Mouse (Mus musculus) heart, adult 9 months (tissue): Measurements from ENCODE around the gene Irgc1.
"Not testable (repeated sequence)": the region's sequence is repeated elsewhere in the genome, so short reads cannot be mapped to it uniquely, and the experiment has no call there.

Source experiments
- DNase-seq, 2 experiments: peaks; one replicate each; pipeline ENCODE4 v3.0.0; 2022; ENCODE audit warnings: low spot score in 2 of 2

The Irgc1 gene

DNA sequence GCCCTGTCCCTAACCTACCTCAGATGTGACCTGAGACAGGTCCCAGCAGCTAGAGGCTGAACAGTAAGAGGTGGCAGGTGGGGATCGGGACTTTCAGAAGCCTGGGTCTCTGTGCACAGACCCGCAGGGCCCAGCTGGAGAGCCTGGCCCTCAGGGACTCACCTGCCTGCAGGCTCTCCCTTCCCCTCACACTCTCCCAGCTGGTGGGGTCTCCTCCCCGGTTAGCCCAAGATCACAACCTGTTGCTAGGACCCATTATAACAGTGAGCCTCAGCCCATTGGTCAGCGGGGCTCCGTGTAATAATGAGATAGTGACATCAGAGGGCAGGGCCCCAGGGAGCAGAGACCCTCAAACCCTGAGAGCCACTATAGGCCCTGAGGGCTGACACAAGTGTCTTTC, 16.8 kb downstream of the Irgc1 start:
- no peak for DNase-seq

DNA sequence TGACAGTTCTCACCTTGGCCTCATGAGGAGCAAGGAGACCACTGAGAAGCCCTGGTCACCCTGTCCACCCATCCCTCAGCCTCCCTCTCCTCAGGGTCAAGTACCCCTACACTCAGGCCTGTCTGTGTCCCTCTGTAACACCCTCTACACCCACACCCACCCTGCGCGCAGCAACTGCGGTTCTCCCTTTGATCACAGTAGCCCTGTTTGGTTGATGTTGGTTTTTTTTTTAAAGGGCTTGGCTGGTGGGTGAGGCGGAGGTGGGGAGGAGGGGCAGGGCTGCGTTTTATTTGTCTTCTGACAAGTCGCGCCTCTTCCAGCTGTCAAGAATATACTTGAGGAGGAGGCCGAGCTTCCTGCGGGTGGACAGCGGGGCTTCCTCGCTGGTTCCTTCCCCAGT, 20.4 kb downstream of the Irgc1 start:
- no peak for DNase-seq

GRCm38 (mm10) chr7:24430551-24431345, 21.3 kb downstream of the Irgc1 start:
- no peak for DNase-seq

GRCm38 (mm10) chr7:24429413-24430112, 22.5 kb downstream of the Irgc1 start:
- peak in 1 of 2 experiments; percentile 34 for DNase-seq

DNA sequence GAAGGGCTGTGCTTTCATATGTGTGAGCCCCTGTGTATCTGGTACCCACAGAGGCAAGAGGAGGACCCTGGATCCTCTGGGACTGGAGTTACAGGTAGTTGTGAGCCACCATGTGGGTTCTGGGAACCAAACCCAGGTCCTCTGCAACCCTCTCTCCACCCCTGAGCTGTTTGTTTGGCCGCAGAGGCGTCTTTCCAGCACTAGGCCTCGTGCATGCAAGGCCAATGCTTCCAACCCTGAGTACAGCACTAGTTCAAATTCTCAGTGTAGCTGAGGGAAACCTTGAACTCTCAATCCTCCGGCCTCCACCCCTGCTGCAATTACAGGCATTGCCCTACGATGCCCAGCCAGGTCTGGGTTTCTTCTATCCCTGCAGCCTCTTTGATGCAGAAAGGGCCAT, 23.4 kb downstream of the Irgc1 start:
- DNase-seq, result no peak

DNA sequence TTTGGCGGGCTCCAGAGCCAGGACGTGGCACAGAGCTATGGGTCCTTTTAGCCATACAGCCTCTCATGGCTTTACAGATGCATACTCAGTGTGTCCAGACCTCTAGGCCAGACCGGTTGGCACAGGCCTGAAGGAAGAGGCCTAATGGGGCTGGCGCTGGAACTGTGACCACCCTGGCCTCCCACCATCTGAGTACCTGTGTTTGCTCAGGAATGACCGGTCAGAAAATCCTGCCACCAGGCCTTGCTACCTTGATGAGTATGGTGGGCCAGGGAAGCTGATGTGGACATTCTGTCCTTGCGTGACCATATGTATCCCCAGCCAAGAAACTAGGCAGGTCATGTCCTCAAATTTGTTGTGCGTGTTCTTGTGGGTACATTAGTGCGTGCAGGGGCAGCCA, 24.9 kb downstream of the Irgc1 start:
- DNase-seq, result no peak

- DNase-seq, result no peak
Observed at GRCm38 (mm10) chr7:24425919-24426318, 26.2 kb downstream of the Irgc1 start.

- DNase-seq, result peak; percentile 24 to 35
Observed at GRCm38 (mm10) chr7:24423956-24424732, 28.0 kb downstream of the Irgc1 start.

DNA sequence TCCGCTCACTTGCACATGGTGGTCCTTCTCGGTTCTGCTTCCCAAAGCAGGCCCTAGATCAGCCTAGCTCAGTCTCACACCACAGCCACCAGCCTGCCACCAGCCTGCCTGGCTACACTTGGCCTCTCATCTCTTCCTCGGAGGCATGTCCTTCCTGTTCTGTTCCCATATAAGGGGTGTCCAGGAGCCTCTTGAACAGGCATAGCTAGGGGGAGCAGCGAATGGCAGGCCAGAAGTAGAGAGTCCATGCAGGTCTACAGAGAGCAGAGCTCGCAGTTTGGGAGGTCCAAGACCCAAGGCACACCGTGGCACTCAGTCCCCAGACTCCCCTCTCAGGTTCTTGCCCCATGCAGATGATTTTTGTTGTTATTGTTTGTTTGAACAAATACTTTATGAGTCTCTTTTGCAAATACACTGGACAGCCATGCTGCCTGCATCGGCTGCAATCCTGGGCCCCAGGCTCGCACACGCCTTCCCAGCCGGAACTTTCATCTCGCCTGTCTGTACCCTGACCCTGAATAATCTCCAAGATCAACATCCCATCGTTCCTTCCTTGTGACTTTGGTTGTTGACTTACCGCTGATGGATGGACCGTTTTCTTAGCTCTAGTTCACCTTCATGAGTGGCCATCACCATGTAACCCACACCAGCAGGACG, 28.9 kb downstream of the Irgc1 start:
- DNase-seq, result no peak

DNA sequence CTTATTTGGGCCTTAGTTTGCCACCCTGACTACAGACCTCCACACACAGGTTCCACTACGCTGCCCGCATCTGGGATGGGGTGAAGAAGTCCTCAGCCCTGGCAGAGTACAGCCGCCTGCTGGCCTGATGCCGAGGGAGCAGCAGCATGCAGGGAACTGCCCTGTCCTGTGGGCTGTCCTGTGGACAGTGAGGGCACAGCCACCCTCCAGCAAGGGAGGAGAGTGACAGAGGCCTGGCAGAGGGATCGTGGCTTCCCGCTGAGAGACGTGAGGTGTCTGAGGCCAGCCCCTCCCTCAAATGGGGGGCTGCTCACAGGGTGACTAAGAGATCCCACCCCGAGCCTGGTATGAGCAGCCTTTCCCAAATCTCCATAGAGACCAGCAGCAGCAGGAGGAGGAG, 29.8 kb downstream of the Irgc1 start:
- no peak for DNase-seq

GRCm38 (mm10) chr7:24421648-24422047, 30.4 kb downstream of the Irgc1 start:
- no peak for DNase-seq

- no peak for DNase-seq
Observed at GRCm38 (mm10) chr7:24419579-24419978, 32.5 kb downstream of the Irgc1 start.

DNA sequence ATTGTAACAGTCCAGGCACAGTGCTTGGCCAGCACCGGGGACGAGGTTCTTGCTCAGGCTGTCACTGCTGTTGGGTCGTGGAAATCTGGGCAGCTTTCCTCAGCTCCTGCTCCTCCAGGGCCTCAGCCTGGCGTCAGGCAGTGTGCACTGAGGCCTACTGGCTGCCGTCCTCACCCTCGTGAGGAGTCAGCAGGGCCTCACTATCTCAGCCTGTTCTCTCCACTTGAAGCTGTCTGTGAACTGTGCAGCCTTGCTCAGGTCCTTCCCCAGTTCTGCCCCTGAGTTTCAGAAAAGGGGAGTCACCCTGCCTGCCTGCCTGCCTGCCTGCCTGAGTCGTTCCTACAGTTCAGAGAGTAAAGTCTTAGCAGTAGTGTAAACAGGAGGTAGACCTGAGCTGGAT, 36.8 kb downstream of the Irgc1 start:
- no peak for DNase-seq

- no peak for DNase-seq
Observed at GRCm38 (mm10) chr7:24413630-24414029, 38.5 kb downstream of the Irgc1 start.

GRCm38 (mm10) chr7:24410831-24411230, 41.3 kb downstream of the Irgc1 start:
- no peak for DNase-seq

DNA sequence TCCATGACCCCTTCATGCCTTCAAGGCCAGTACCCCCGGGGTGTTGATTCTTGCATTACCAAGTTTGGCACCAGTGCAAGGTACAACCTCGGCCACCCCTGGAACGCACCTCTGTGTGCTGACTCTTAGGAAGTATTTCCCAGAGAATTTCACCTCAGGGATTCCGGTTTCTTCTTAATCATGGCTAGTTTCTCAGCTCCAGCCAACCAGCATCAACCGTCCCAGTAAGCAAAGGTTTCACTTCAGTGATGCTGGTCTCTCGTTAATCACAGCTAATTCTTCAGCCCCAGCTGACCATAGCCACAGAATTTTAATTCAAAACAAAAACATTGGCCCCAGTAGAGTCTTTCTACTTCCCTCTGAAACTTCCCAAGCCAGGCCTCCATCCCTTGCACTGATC, 42.0 kb downstream of the Irgc1 start:
- no peak for DNase-seq

DNA sequence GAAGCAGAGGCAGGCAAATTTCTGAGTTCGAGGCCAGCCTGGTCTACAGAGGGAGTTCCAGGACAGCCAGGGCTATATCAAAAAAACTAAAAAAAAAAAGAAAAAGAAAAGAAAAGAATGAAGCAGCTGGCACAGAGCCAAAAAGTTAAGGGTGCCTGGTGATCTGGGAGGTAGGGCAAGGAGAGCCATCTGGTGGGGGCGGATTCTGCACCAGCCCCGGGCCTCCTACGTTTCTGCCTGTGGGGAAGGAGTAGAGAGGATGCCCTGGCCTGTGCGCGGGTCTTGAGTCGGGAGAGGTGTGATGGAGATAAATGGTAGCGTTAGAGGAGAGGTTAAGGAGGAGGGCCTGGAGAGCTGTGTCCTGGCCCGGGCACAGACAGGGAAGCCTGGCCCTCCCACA, 43.9 kb downstream of the Irgc1 start:
- no peak for DNase-seq

DNA sequence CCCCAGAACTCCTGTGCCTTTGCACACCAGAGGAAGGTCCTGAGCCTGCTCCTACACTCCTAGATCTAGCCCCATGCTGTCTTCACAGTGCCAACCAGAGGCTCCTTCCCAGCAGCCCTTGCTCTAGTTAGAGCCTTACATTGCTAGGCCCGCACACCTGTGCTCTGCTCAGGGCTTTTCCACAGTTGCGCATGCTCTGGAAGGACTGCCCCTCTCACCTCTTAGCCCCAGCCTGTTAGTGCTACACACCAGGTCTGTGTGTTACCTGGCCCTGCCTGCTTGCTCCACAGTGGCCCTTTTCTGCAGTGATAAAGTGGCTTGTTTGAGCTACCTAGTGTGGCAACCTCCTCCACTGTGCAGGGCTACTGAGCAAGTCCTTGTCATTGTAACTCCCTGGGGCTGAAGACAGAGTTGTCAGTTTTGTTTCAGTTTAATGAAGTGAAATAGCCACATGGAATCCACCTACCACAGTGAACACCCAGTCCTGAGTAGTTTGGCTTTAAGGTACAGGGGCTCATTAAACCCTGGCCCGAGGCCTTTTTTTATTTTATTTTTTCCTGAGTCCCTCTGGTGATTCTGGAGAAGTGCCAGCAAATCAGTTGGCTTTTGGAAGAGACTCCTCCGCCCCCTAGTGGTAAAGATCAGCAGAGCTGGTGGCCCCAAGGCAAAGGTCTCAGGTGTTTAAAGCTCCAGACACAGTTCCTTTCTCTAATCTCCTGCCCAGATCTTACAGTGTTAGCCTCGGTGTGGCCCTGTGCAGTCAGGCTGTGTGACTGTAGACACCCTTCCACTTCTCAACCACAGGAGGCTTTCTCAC, 45.4 kb downstream of the Irgc1 start:
- peak; percentile 38 to 68 for DNase-seq

- DNase-seq, result no peak
Observed at GRCm38 (mm10) chr7:24405649-24406048, 46.4 kb downstream of the Irgc1 start.

- DNase-seq, result no peak
Observed at GRCm38 (mm10) chr7:24402851-24403250, 49.2 kb downstream of the Irgc1 start.

DNA sequence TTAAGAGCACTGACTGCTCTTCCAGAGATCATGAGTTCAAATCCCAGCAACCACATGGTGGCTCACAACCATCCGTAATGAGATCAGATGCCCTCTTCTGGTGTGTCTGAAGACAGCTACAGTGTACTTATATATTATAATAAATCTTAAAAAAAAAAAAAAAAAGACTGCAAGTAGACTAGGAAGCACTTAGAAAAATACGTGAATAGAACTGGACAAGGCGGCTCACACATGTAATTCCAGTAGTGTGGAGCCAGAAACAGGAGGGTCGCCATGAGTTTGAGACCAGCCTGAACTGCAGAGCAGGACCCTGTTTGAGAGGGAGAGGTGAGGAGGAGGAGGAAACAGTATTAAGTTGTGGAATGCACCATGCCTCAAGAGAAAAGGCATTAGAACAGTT, 51.6 kb downstream of the Irgc1 start:
- not testable (repeated sequence) for DNase-seq
